Mouse (Mus musculus) bone marrow macrophage, adult 2 months (primary cell): ENCODE data around the gene Cypt3. TPM values are rescaled to one million over a fixed set of nuclear protein-coding genes. Genes with fewer than 3 reads are reported as not detected.

ENCODE experiments used
- H3K27ac ChIP-seq: 2 replicates; pipeline ENCODE4 v1.5.1; 2012; ENCODE audit warnings: low read depth, low read length; ENCODE audit not compliant: insufficient read depth
- H3K4me1 ChIP-seq: 2 replicates; pipeline ENCODE4 v1.6.1; 2012; ENCODE audit warnings: low read length; ENCODE audit not compliant: control insufficient read depth, insufficient read depth
- H3K4me3 ChIP-seq: 2 replicates; pipeline ENCODE4 v1.5.1; 2012; ENCODE audit warnings: mild to moderate bottlenecking, low read length, moderate library complexity; ENCODE audit not compliant: insufficient read depth
- CTCF ChIP-seq: IDR thresholded peaks from 2 replicates; pipeline ENCODE4 v1.5.1; 2012; ENCODE audit warnings: low read depth, mild to moderate bottlenecking, low read length, moderate library complexity
- POLR2A ChIP-seq: IDR thresholded peaks from 2 replicates; pipeline ENCODE4 v1.6.1; 2012; ENCODE audit warnings: mild to moderate bottlenecking, low read depth, low read length, borderline replicate concordance
- polyA plus RNA-seq: library from polyadenylated mRNA; stranded (reverse); fragments of >200 nt; gene quantifications from 2 replicates; pipeline ENCODE4 v1.2.4, GENCODE M21; 2012; ENCODE audit not compliant: missing spikeins, insufficient read depth, insufficient read length

Gene Cypt3
- not detected in 2 replicates for polyA plus RNA-seq

GRCm38 (mm10) chrX:153558293-153558692 lies at the start of gene Cypt3:
Cypt3 (plus strand) TSS chrX:153558593.
- H3K27ac ChIP-seq: no peak within 1 kb of the TSS

DNA sequence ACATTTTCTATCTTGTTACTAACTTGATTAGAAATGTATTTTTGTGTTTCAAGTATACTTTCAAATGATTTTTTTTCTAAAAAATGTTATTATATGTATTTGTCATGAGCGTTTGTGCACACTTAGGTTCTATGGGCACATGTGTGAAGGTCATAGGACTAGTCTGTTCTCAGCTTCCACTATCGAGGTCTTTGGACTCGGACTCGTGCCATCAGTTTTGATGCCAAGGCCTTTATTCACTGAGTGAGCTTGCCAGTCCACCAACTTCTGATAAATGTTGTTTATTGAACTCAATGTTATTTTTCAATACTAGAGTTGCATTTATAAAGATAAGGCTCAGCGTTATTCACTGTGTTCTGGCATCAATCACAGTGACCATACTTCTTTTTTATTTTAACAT lies 42.9 kb upstream of the Cypt3 start:
- TF ChIP-seq POLR2A (no peak), CTCF (no peak)
- no peak overlapping the region for H3K27ac ChIP-seq
- H3K4me1 ChIP-seq: no peaks in the 10 kb centered on the region
- H3K4me3 ChIP-seq: no peak overlapping the region

More at GRCm38 (mm10) chrX:153558293-153558692, at the start of gene Cypt3:
- H3K4me3 ChIP-seq: no peak within 1 kb of the TSS
- H3K4me1 ChIP-seq: no peaks in the 10 kb centered on the region
- TF ChIP-seq CTCF: no peak
- no peak for TF ChIP-seq POLR2A

DNA sequence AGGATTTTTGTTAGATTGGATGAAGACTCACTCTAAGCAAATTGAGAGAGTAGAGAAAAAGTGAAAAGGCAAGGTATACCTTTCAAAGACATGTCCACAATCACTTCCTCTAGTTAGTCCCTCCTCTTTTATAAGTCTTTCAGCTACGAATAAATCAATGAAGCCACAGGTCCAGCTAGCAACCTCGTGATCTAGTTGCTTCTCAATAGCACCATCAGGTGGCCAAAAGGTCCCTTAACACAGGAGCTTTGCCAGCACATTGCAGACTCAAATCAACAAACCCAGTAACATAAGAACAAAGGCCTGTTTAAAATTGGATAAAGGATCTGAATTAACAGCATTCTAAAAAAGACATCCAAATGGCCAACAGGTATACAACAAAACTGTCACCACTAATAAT lies 30.0 kb upstream of the Cypt3 start:
- no peaks in the 10 kb centered on the region for H3K4me1 ChIP-seq
- H3K27ac ChIP-seq: no peak overlapping the region
- H3K4me3 ChIP-seq: no peak overlapping the region
- TF ChIP-seq POLR2A: no peak

DNA sequence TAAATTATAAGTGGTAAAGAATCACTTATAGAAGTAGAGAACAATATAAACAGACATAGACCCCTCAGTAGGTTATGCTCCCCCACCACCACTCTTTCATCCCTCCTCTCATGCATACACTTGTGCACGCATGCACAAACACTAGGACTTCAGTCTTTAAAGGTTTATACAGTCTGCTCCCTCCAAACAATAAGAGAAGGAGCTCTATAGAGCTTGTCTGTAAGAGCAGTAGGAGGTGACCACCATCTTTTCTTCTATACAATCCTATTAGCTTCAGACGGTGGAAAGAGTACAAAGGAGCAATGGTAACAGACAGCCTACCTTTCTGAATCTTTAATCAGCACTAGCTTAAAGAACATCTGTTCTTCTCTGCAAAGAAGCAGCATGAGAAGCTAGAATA lies 1.8 kb upstream of the Cypt3 start:
- no peak for TF ChIP-seq POLR2A
- TF ChIP-seq CTCF: no peak
- H3K4me3 ChIP-seq: no peak overlapping the region

GRCm38 (mm10) chrX:153564650-153565049 lies 6.3 kb downstream of the Cypt3 start:
- Histone ChIP-seq H3K4me3 (no peak overlapping the region), H3K4me1 (no peaks in the 10 kb centered on the region), H3K27ac (no peak overlapping the region)
- TF ChIP-seq CTCF (no peak), POLR2A (no peak)

More for the DNA sequence above, 1.8 kb upstream of the Cypt3 start:
- Histone ChIP-seq H3K27ac (no peak overlapping the region), H3K4me1 (no peaks in the 10 kb centered on the region)

DNA sequence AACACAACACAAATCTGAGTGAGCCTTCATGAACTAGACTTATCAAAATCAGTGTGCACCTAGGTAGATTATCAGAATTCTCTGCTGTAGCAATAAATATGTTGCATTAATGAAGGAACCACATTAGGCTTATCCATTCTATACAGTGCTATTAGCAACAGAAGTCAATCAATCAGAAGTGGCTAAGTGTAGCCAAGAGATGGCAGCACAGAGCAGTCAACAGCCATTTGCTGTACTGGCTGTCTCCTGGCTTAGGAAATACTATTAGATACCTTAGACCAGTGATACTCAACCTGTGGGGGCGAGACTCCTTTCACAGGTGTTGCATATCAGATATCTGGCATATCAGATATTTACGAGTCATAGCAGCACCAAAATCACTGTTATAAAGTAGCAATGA lies 41.2 kb downstream of the Cypt3 start:
- Histone ChIP-seq H3K4me3 (no peak overlapping the region), H3K4me1 (no peaks in the 10 kb centered on the region), H3K27ac (no peak overlapping the region)
- TF ChIP-seq CTCF (no peak), POLR2A (no peak)

Other genes with a start within 250 kb of the Cypt3 start
- gene Ubqln2, start 60.4 kb upstream of the Cypt3 start, polyA plus RNA-seq: 37.2 and 46.0 TPM in 2 replicates
- gene Kctd12b, start 137.8 kb downstream of the Cypt3 start, polyA plus RNA-seq: 18.2 and 20.6 TPM in 2 replicates
- gene Nbdy, start 165.0 kb downstream of the Cypt3 start, polyA plus RNA-seq: 61.3 and 63.4 TPM in 2 replicates